Mouse (Mus musculus) lung, embryonic 15.5 days (tissue): ENCODE data around the gene Clns1a. TPM values are rescaled to one million over a fixed set of nuclear protein-coding genes. Genes with fewer than 3 reads are reported as not detected.

ENCODE experiments used
- ATAC-seq: fragments of 200-750 bp; cut with Nextera tagmentation; 2 replicates; pipeline ENCODE4 v1.8.0; 2017; ENCODE audit warnings: moderate number of reproducible peaks, borderline replicate concordance; ENCODE audit not compliant: low FRiP score, low TSS enrichment; ENCODE audit errors: extremely low read depth
- H3K27ac ChIP-seq: fragments of 300-500 bp; sonication (generic); 2 replicates; pipeline ENCODE4 v1.5.1; 2015; ENCODE audit warnings: moderate library complexity, mild to moderate bottlenecking, inconsistent platforms
- H3K27me3 ChIP-seq: fragments of 300-500 bp; sonication (generic); 2 replicates; pipeline ENCODE4 v1.6.1; 2015; ENCODE audit warnings: inconsistent platforms
- H3K36me3 ChIP-seq: fragments of 300-500 bp; sonication (generic); 2 replicates; pipeline ENCODE4 v1.6.1; 2015; ENCODE audit warnings: inconsistent platforms
- H3K4me1 ChIP-seq: fragments of 300-500 bp; sonication (generic); 2 replicates; pipeline ENCODE4 v1.6.1; 2015; ENCODE audit warnings: inconsistent platforms
- H3K4me2 ChIP-seq: fragments of 300-500 bp; sonication (generic); 2 replicates; pipeline ENCODE4 v1.6.1; 2015; ENCODE audit warnings: inconsistent platforms, mild to moderate bottlenecking, moderate library complexity
- H3K4me3 ChIP-seq: fragments of 300-500 bp; sonication (generic); 2 replicates; pipeline ENCODE4 v1.5.1; 2015; ENCODE audit warnings: mild to moderate bottlenecking, inconsistent platforms
- H3K9ac ChIP-seq: fragments of 300-500 bp; sonication (generic); 2 replicates; pipeline ENCODE4 v1.6.1; 2015; ENCODE audit warnings: inconsistent platforms
- H3K9me3 ChIP-seq: fragments of 300-500 bp; sonication (generic); 2 replicates; pipeline ENCODE4 v1.6.1; 2016; ENCODE audit warnings: inconsistent platforms
- WGBS: fragments of 180-500 bp; shearing (Covaris S2); methylation state at CpG from one replicate; pipeline ENCODE4 v1.1.7; 2015; 5-methylcytosine and 5-hydroxymethylcytosine counted together
- polyA plus RNA-seq: library from polyadenylated mRNA; unstranded; fragments of >200 nt; fragmentation: Nextera tagmentation; extraction: Ambion mirVana; gene quantifications from 2 replicates; pipeline ENCODE4 v1.2.1, GENCODE M21; 2015

Clns1a gene
- polyA plus RNA-seq, 1 experiment from 2014 or later, result 191 TPM

DNA sequence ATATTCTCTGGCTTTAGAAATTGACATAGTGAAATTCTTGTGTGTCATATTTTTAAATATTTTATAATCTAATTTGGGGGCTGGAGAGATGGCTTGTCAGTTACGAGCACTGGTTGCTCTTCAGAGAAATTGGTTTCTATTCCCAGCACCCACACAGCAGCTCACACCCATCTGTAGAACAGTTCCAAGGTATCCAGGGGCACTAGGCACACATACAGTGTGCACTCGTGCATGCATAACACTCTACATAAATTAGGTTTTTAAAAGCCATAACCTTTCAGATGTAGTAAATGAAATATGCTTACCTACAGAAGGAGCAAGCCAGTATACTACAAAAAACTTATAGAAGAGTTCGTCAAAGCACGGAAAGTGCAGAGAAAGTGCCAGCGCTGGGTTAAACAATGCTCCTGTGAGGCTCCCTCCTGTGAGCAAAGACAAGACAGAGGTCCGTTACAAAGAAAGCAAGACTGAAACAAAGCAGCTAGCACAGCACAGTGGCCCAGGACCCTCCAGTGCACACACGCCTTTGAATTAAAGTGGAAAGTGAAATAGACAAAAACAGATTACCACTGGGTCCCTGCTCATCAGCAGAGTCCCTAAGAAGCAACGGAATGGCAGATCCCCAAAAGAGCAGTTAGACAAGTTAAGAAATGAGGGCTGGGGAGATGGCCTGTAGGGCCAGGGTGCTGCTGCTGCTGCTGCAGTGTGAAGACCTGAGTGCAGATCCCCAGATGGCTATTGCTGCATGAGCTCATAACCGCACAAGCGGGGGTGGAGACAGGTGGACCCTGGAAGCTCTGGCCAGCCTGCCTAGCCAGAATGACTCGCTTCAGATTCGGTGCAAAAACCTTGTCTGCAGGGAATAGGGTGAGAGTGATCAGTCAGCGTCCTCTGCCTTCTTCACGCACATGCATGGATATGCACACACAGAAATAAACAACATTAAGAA is 32.5 kb downstream of the Clns1a start:
- no peak overlapping the region for H3K27ac ChIP-seq
- no peaks in the 10 kb centered on the region for H3K27me3 ChIP-seq
- H3K4me3 ChIP-seq, result no peak overlapping the region
- H3K4me2 ChIP-seq, result no peak overlapping the region
- H3K36me3 ChIP-seq, result no peaks in the 10 kb centered on the region
- no peaks in the 10 kb centered on the region for H3K4me1 ChIP-seq
- no peak overlapping the region for H3K9ac ChIP-seq
- H3K9me3 ChIP-seq, result no peaks in the 10 kb centered on the region
- 75% methylated on average over 14 of the region's 14 CpGs for WGBS
- ATAC-seq, result no peak

GRCm38 (mm10) chr7:97730427-97730826 is 34.0 kb downstream of the Clns1a start:
- Histone ChIP-seq H3K9ac (no peak overlapping the region), H3K4me2 (no peak overlapping the region), H3K4me3 (no peak overlapping the region), H3K4me1 (no peaks in the 10 kb centered on the region), H3K36me3 (no peaks in the 10 kb centered on the region), H3K27me3 (no peaks in the 10 kb centered on the region), H3K9me3 (no peaks in the 10 kb centered on the region), H3K27ac (no peak overlapping the region)
- no peak for ATAC-seq
- 57% methylated on average over 3 of the region's 3 CpGs for whole genome bisulfite sequencing

GRCm38 (mm10) chr7:97733606-97734005 is 37.2 kb downstream of the Clns1a start:
- H3K9me3 ChIP-seq, result no peaks in the 10 kb centered on the region
- no peak overlapping the region for H3K9ac ChIP-seq
- no peak overlapping the region for H3K4me2 ChIP-seq
- H3K27ac ChIP-seq, result no peak overlapping the region
- H3K27me3 ChIP-seq, result peaks cover 7% of the 10 kb centered on the region; the same call in 1 of the 2 replicates
- H3K36me3 ChIP-seq, result no peaks in the 10 kb centered on the region
- H3K4me1 ChIP-seq, result peaks cover 9% of the 10 kb centered on the region
- no peak overlapping the region for H3K4me3 ChIP-seq
- ATAC-seq, result no peak
- WGBS, result 79% methylated on average over 5 of the region's 5 CpGs

DNA sequence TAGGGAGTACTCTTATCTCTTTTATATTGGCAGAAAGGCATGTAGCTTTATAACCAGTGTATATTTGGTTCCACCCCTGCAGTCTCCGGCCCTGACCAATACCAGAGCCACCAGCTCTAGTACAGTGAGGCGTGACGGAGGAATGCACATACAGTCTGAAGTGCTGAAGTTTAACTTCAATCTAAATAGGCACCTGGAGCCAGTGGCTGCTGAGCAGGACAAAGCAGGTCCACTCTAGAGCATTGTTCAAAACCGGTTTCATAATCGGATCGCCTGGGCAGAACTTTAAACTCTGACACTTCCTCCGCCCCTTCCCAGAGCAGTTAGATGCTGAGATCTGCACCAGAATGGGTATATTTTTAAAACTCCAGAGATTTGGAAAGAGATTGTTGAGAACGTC is 38.6 kb downstream of the Clns1a start:
- Histone ChIP-seq H3K9me3 (no peaks in the 10 kb centered on the region), H3K4me1 (peaks cover 9% of the 10 kb centered on the region), H3K4me2 (no peak overlapping the region), H3K27ac (no peak overlapping the region), H3K4me3 (no peak overlapping the region), H3K9ac (no peak overlapping the region), H3K36me3 (no peaks in the 10 kb centered on the region), H3K27me3 (peaks cover 7% of the 10 kb centered on the region; the same call in 1 of the 2 replicates)
- ATAC-seq, result no peak
- WGBS, result 68% methylated on average over 8 of the region's 8 CpGs

DNA sequence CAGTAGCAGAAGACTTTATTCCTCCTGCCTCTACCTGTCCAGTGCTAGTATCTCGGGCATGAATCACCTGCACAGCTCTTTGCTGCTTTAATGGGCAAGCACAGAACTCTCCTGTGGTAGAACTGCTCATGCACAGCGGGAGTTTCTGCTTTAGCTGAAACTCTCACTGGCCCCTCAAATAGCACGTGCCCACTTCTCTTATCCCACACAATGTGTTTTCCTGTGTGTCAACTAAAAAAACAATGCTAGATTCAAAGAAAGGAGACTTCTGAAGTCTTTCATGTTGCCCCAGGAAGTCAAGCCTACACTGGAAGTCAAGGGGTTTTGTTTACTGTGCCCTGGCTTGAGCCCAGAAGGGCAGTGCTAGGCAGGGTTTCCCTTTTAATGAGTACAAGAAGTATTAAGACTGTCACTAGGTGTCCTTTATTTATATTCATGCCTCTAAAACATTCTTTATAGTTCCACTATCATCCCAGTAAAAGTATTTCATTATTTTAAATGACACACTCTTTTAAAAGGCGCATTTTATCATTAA is 39.5 kb downstream of the Clns1a start:
- Histone ChIP-seq H3K9me3 (no peaks in the 10 kb centered on the region), H3K27me3 (peaks cover 7% of the 10 kb centered on the region; the same call in 1 of the 2 replicates), H3K4me3 (no peak overlapping the region), H3K9ac (no peak overlapping the region), H3K27ac (no peak overlapping the region), H3K36me3 (no peaks in the 10 kb centered on the region), H3K4me1 (peaks cover 15% of the 10 kb centered on the region), H3K4me2 (no peak overlapping the region)
- 40% methylated on average over 4 of the region's 4 CpGs for WGBS
- ATAC-seq, result no peak

- Histone ChIP-seq H3K27ac (no peak overlapping the region), H3K4me2 (peak overlapping the region; percentile 97), H3K9ac (peak overlapping the region; percentile 58; the same call in 1 of the 2 replicates), H3K4me3 (peak overlapping the region; percentile 62), H3K36me3 (no peaks in the 10 kb centered on the region), H3K27me3 (peaks cover 7% of the 10 kb centered on the region; the same call in 1 of the 2 replicates), H3K4me1 (peaks cover 15% of the 10 kb centered on the region), H3K9me3 (no peaks in the 10 kb centered on the region)
- no peak for ATAC-seq
- 5% methylated on average over 12 of the region's 12 CpGs for WGBS
Measured at GRCm38 (mm10) chr7:97737256-97737637, 40.8 kb downstream of the Clns1a start.

DNA sequence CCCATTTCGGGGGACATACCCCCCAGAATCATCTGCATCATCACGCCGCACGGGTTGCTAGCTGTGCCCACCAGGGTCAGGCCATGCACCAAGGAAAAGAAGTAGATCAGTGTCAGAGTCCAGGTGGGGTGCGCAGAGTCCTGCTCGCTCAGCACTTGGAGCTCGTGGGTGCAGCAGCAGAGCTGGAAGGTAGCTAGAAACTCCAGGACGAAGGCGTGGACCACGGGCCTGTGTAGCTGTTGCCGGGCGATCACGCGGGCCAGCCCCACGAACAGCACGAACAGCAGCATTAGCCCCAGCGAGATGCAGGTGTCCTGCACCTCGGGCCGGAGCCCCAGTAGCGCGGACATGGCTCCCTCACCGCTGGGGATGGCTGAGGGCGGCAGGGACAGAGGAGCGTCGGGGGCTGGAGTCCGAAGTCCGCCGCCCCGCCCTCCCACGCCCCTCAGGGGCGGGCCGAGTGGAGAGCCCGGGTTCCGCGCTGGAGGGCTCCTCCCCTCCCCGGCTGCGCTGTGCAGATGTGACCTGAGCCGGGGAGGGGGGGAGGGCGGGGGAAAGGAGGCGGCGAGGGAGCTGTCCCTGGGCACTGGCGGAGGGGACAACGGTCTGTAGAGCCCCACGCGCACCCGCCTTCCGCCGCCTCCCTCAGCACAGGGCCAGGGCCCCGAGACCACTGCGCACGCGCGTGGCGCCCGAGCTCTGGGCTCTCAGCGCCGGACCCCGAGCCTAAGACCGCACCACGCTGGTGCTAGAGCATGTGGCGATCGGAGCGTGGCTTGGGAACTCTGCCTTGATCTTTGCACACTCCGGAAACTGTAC is 41.4 kb downstream of the Clns1a start, which contains the start of gene Aqp11:
Gene Aqp11, minus strand, starts transcription at position 652 of the 819 bp plus-strand sequence.
- Histone ChIP-seq H3K9ac (peak within 1 kb of the TSS; percentile 58), H3K27me3 (peaks cover 7% of the 10 kb centered on the region; the same call in 1 of the 2 replicates), H3K27ac (peak within 1 kb of the TSS; percentile 27), H3K4me3 (peak within 1 kb of the TSS; percentile 62), H3K4me1 (peaks cover 15% of the 10 kb centered on the region), H3K9me3 (no peaks in the 10 kb centered on the region), H3K36me3 (no peaks in the 10 kb centered on the region), H3K4me2 (peak within 1 kb of the TSS; percentile 97)
- peak; percentile 97 for ATAC-seq
- WGBS, result under 1% methylated on average over 45 of the region's 64 CpGs

DNA sequence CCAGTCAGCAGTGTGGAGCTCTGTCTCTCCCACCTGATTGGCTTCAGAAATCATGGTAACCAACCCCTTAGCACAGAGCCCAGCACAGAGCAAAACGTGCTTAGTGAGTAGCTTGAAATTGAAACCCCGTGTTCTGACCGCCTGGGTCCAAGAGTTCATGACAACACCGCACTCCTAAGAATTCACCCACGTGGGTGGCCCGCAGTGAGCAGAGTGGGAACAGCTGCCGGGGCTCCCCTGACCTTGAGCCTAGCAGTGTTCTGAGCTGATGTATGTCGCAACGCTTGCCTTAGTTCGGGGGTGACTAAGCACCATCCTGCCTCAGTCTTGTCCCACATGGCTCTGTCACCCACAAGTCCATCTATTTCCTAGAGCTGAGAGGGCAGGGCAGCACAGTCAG is 44.5 kb downstream of the Clns1a start:
- ATAC-seq, result peak; percentile 11; the same call in 1 of the 2 replicates
- Histone ChIP-seq H3K27me3 (peaks cover 7% of the 10 kb centered on the region; the same call in 1 of the 2 replicates), H3K27ac (no peak overlapping the region; the same call in 1 of the 2 replicates), H3K9me3 (no peaks in the 10 kb centered on the region), H3K9ac (no peak overlapping the region), H3K4me1 (peaks cover 15% of the 10 kb centered on the region), H3K4me3 (no peak overlapping the region), H3K36me3 (no peaks in the 10 kb centered on the region), H3K4me2 (no peak overlapping the region)
- 40% methylated on average over 10 of the region's 10 CpGs for WGBS

GRCm38 (mm10) chr7:97741756-97742291 is 45.4 kb downstream of the Clns1a start:
- WGBS, result 30% methylated on average over 1 of the region's 1 CpGs
- H3K27ac ChIP-seq, result no peak overlapping the region
- no peaks in the 10 kb centered on the region for H3K9me3 ChIP-seq
- no peak for ATAC-seq
- no peak overlapping the region for H3K4me2 ChIP-seq
- H3K36me3 ChIP-seq, result no peaks in the 10 kb centered on the region
- H3K4me1 ChIP-seq, result peaks cover 14% of the 10 kb centered on the region
- no peak overlapping the region for H3K4me3 ChIP-seq
- H3K27me3 ChIP-seq, result peaks cover 7% of the 10 kb centered on the region; the same call in 1 of the 2 replicates
- no peak overlapping the region for H3K9ac ChIP-seq

GRCm38 (mm10) chr7:97745299-97745698 is 48.9 kb downstream of the Clns1a start:
- Histone ChIP-seq H3K4me3 (no peak overlapping the region), H3K9me3 (no peaks in the 10 kb centered on the region), H3K9ac (no peak overlapping the region), H3K36me3 (no peaks in the 10 kb centered on the region), H3K27ac (no peak overlapping the region), H3K4me1 (peaks cover 13% of the 10 kb centered on the region), H3K4me2 (no peak overlapping the region), H3K27me3 (no peaks in the 10 kb centered on the region)
- 12% methylated on average over 3 of the region's 3 CpGs for WGBS
- ATAC-seq, result no peak

DNA sequence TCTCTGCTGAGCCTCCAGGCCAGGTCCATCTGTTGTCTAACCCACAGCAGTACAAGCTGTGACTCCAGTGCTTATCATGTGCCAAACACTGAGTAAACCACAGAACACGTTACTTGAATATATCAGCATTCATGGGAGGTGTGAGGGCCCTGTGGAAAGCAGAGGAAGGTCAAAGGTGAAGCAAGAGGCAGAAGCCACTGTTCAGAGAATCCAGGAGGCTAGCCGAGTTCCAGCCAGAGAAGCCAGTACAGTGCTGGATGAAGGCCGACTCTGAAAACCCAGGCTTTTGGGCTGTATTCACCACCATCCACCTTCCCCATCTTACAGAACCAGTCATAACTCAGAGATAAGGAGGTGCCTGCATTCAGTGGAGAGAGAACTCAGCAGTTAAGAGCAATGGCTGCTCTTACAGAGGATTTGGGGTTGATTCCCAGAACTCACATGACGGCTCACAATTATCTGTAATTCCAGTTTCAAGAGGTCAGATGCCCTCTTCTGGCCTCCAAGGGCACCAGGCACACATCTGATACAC is 50.8 kb downstream of the Clns1a start:
- 59% methylated on average over 4 of the region's 4 CpGs for WGBS
- no peak overlapping the region for H3K9ac ChIP-seq
- peaks cover 10% of the 10 kb centered on the region for H3K4me1 ChIP-seq
- no peaks in the 10 kb centered on the region for H3K9me3 ChIP-seq
- no peak overlapping the region for H3K4me2 ChIP-seq
- ATAC-seq, result no peak
- H3K4me3 ChIP-seq, result no peak overlapping the region
- no peak overlapping the region for H3K27ac ChIP-seq
- no peaks in the 10 kb centered on the region for H3K36me3 ChIP-seq
- no peaks in the 10 kb centered on the region for H3K27me3 ChIP-seq
